Mouse (Mus musculus): ENCODE data around the gene Gper1. TPM values are rescaled to one million over a fixed set of nuclear protein-coding genes. Genes with fewer than 3 reads are reported as not detected.
"Not testable (repeated sequence)": the region's sequence is repeated elsewhere in the genome, so short reads cannot be mapped to it uniquely, and the experiment has no call there.

Gene Gper1
- polyA plus RNA-seq, 1 experiment from 2014 or later: 4.0 TPM

- Histone ChIP-seq H3K4me2 (ENCODE audit: low read depth, low read length) (no peak overlapping the region), H3K4me3 (ENCODE audit: low read length) (no peak overlapping the region), H3K4me1 (ENCODE audit: control insufficient read depth, insufficient read depth, low read length) (peaks cover 52% of the 10 kb centered on the region), H3K9ac (ENCODE audit: low read length) (0 out of 2 replicates have a peak overlapping the region, but pooled peaks have one; percentile 14), H3K27ac (ENCODE audit: low read length) (peak overlapping the region; percentile 70), H3K9me3 (replicated peaks; ENCODE audit: control insufficient read depth, low read length) (no peaks in the 10 kb centered on the region), H3K36me3 (ENCODE audit: control insufficient read depth, insufficient read depth) (peaks cover 10% of the 10 kb centered on the region), H3K27me3 (ENCODE audit: control insufficient read depth, insufficient read depth, low read length) (no peaks in the 10 kb centered on the region)
- no peak for ATAC-seq (replicated peaks; ENCODE audit: extremely low read depth, insufficient read depth, low FRiP score)
- 74% methylated on average over 17 of the region's 17 CpGs for WGBS
Measured at GRCm38 (mm10) chr5:139388694-139389675, 34.0 kb upstream of the Gper1 start.

- no peak for ATAC-seq (replicated peaks; ENCODE audit: extremely low read depth, insufficient read depth, low FRiP score)
- Histone ChIP-seq H3K9ac (ENCODE audit: low read length) (no peak overlapping the region), H3K4me3 (ENCODE audit: low read length) (no peak overlapping the region), H3K27ac (ENCODE audit: low read length) (peak overlapping the region; percentile 70), H3K4me2 (ENCODE audit: low read depth, low read length) (no peak overlapping the region), H3K27me3 (ENCODE audit: control insufficient read depth, insufficient read depth, low read length) (no peaks in the 10 kb centered on the region), H3K36me3 (ENCODE audit: control insufficient read depth, insufficient read depth) (peaks cover 11% of the 10 kb centered on the region), H3K4me1 (ENCODE audit: control insufficient read depth, insufficient read depth, low read length) (peaks cover 45% of the 10 kb centered on the region), H3K9me3 (replicated peaks; ENCODE audit: control insufficient read depth, low read length) (no peaks in the 10 kb centered on the region)
- 35% methylated on average over 6 of the region's 6 CpGs for WGBS
Measured at GRCm38 (mm10) chr5:139389676-139390061, 33.3 kb upstream of the Gper1 start.

- Histone ChIP-seq H3K36me3 (ENCODE audit: control insufficient read depth, insufficient read depth) (peaks cover 11% of the 10 kb centered on the region), H3K9ac (ENCODE audit: low read length) (0 out of 2 replicates have a peak overlapping the region, but pooled peaks have one; percentile 16), H3K4me1 (ENCODE audit: control insufficient read depth, insufficient read depth, low read length) (peaks cover 38% of the 10 kb centered on the region)
- H3K27ac ChIP-seq (ENCODE audit: low read length); H3K4me2 ChIP-seq (ENCODE audit: low read depth, low read length); H3K9me3 ChIP-seq (replicated peaks; ENCODE audit: control insufficient read depth, low read length); ATAC-seq (replicated peaks; ENCODE audit: extremely low read depth, insufficient read depth, low FRiP score); H3K4me3 ChIP-seq (ENCODE audit: low read length); H3K27me3 ChIP-seq (ENCODE audit: control insufficient read depth, insufficient read depth, low read length): not testable (repeated sequence)
- 68% methylated on average over 5 of the region's 5 CpGs for WGBS
Measured at GRCm38 (mm10) chr5:139390324-139391119, 32.4 kb upstream of the Gper1 start.

- ATAC-seq (replicated peaks; ENCODE audit: extremely low read depth, insufficient read depth, low FRiP score): no peak
- H3K9ac ChIP-seq (ENCODE audit: low read length): 0 out of 2 replicates have a peak overlapping the region, but pooled peaks have one; percentile 16
- peak overlapping the region; percentile 47 for H3K27ac ChIP-seq (ENCODE audit: low read length)
- H3K4me3 ChIP-seq (ENCODE audit: low read length): no peak overlapping the region
- peaks cover 35% of the 10 kb centered on the region for H3K4me1 ChIP-seq (ENCODE audit: control insufficient read depth, insufficient read depth, low read length)
- no peak overlapping the region for H3K4me2 ChIP-seq (ENCODE audit: low read depth, low read length)
- no peaks in the 10 kb centered on the region for H3K27me3 ChIP-seq (ENCODE audit: control insufficient read depth, insufficient read depth, low read length)
- H3K9me3 ChIP-seq (replicated peaks; ENCODE audit: control insufficient read depth, low read length): no peaks in the 10 kb centered on the region
- WGBS: 74% methylated on average over 11 of the region's 11 CpGs
- H3K36me3 ChIP-seq (ENCODE audit: control insufficient read depth, insufficient read depth): peaks cover 11% of the 10 kb centered on the region
Measured at GRCm38 (mm10) chr5:139391309-139391990, 31.5 kb upstream of the Gper1 start.

GRCm38 (mm10) chr5:139392219-139393196 is 30.4 kb upstream of the Gper1 start:
- no peak overlapping the region for H3K4me3 ChIP-seq (ENCODE audit: low read length)
- WGBS: 91% methylated on average over 37 of the region's 37 CpGs
- ATAC-seq (replicated peaks; ENCODE audit: extremely low read depth, insufficient read depth, low FRiP score): no peak
- no peak overlapping the region for H3K4me2 ChIP-seq (ENCODE audit: low read depth, low read length)
- H3K27ac ChIP-seq (ENCODE audit: low read length): no peak overlapping the region
- no peak overlapping the region for H3K9ac ChIP-seq (ENCODE audit: low read length)
- H3K36me3 ChIP-seq (ENCODE audit: control insufficient read depth, insufficient read depth): peaks cover 11% of the 10 kb centered on the region
- H3K27me3 ChIP-seq (ENCODE audit: control insufficient read depth, insufficient read depth, low read length): no peaks in the 10 kb centered on the region
- H3K4me1 ChIP-seq (ENCODE audit: control insufficient read depth, insufficient read depth, low read length): peaks cover 37% of the 10 kb centered on the region
- no peaks in the 10 kb centered on the region for H3K9me3 ChIP-seq (replicated peaks; ENCODE audit: control insufficient read depth, low read length)

- H3K4me1 ChIP-seq (ENCODE audit: control insufficient read depth, insufficient read depth, low read length): peaks cover 37% of the 10 kb centered on the region
- H3K9ac ChIP-seq (ENCODE audit: low read length): no peak overlapping the region
- H3K4me3 ChIP-seq (ENCODE audit: low read length): no peak overlapping the region
- no peak overlapping the region for H3K4me2 ChIP-seq (ENCODE audit: low read depth, low read length)
- no peak for ATAC-seq (replicated peaks; ENCODE audit: extremely low read depth, insufficient read depth, low FRiP score)
- no peaks in the 10 kb centered on the region for H3K27me3 ChIP-seq (ENCODE audit: control insufficient read depth, insufficient read depth, low read length)
- no peak overlapping the region for H3K27ac ChIP-seq (ENCODE audit: low read length)
- H3K9me3 ChIP-seq (replicated peaks; ENCODE audit: control insufficient read depth, low read length): no peaks in the 10 kb centered on the region
- peaks cover 11% of the 10 kb centered on the region for H3K36me3 ChIP-seq (ENCODE audit: control insufficient read depth, insufficient read depth)
- 89% methylated on average over 16 of the region's 16 CpGs for WGBS
Measured at GRCm38 (mm10) chr5:139393197-139393588, 29.8 kb upstream of the Gper1 start.

- Histone ChIP-seq H3K9me3 (replicated peaks; ENCODE audit: control insufficient read depth, low read length) (no peaks in the 10 kb centered on the region), H3K27me3 (ENCODE audit: control insufficient read depth, insufficient read depth, low read length) (no peaks in the 10 kb centered on the region), H3K9ac (ENCODE audit: low read length) (no peak overlapping the region), H3K27ac (ENCODE audit: low read length) (no peak overlapping the region), H3K36me3 (ENCODE audit: control insufficient read depth, insufficient read depth) (peaks cover 11% of the 10 kb centered on the region), H3K4me2 (ENCODE audit: low read depth, low read length) (no peak overlapping the region), H3K4me3 (ENCODE audit: low read length) (no peak overlapping the region), H3K4me1 (ENCODE audit: control insufficient read depth, insufficient read depth, low read length) (peaks cover 33% of the 10 kb centered on the region)
- 68% methylated on average over 7 of the region's 7 CpGs for WGBS
- no peak for ATAC-seq (replicated peaks; ENCODE audit: extremely low read depth, insufficient read depth, low FRiP score)
Measured at GRCm38 (mm10) chr5:139394399-139394798, 28.6 kb upstream of the Gper1 start.

- no peak overlapping the region for H3K4me2 ChIP-seq (ENCODE audit: low read depth, low read length)
- peaks cover 26% of the 10 kb centered on the region for H3K4me1 ChIP-seq (ENCODE audit: control insufficient read depth, insufficient read depth, low read length)
- no peaks in the 10 kb centered on the region for H3K27me3 ChIP-seq (ENCODE audit: control insufficient read depth, insufficient read depth, low read length)
- no peaks in the 10 kb centered on the region for H3K9me3 ChIP-seq (replicated peaks; ENCODE audit: control insufficient read depth, low read length)
- H3K4me3 ChIP-seq (ENCODE audit: low read length): no peak overlapping the region
- 88% methylated on average over 4 of the region's 4 CpGs for WGBS
- no peak overlapping the region for H3K27ac ChIP-seq (ENCODE audit: low read length)
- ATAC-seq (replicated peaks; ENCODE audit: extremely low read depth, insufficient read depth, low FRiP score): no peak
- peaks cover 11% of the 10 kb centered on the region for H3K36me3 ChIP-seq (ENCODE audit: control insufficient read depth, insufficient read depth)
- no peak overlapping the region for H3K9ac ChIP-seq (ENCODE audit: low read length)
Measured at GRCm38 (mm10) chr5:139395528-139395927, 27.4 kb upstream of the Gper1 start.

All from heart, embryonic 16.5 days (tissue).